Mouse (Mus musculus): ENCODE measurements around the gene Smarcc1. TPM values are rescaled to one million over a fixed set of nuclear protein-coding genes. Genes with fewer than 3 reads are reported as not detected.

The Smarcc1 gene
- total and polyA plus RNA-seq, 3 experiments: 35.5 to 488 (median 79.0) TPM

DNA sequence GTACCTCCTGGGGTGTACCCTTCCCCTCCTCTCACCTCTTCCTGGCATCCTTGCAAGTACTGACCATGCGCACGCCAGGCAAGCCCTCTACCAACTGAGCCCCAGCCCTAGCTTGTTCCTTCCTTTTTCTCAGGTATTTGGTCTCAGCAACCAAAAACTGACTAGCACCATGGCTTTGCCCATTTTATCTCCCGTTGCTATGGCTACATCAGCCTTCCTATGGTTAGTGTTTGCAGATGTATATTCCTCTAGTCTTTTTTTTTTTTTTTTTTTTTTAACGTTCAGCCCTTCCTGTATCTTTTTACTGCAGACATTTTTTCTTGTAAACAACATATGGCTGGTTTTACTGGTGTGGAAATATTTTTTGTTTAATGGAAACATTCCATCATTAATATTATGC is 156.0 kb downstream of the Smarcc1 start:
- peaks cover 8 to 9% of the 10 kb centered on the region in 2 experiments for H3K4me1 ChIP-seq (ENCODE audit: control insufficient read depth in 1 of 2, insufficient read depth in 2 of 2, low read length in 2 of 2)
- no peak overlapping the region for H3K27ac ChIP-seq (ENCODE audit: control insufficient read depth, low read depth, low read length)
- H3K4me3 ChIP-seq (ENCODE audit: control insufficient read depth in 1 of 2, insufficient read depth in 1 of 2, low read depth in 2 of 2, low read length in 2 of 2): no peak overlapping the region
- H3K36me3 ChIP-seq (ENCODE audit: control insufficient read depth in 1 of 2, insufficient read depth in 2 of 2, low read length in 2 of 2): peaks cover 0 to 3% of the 10 kb centered on the region in 2 experiments; a peak in 1 of 4 replicates
- no peaks in the 10 kb centered on the region for H3K27me3 ChIP-seq (ENCODE audit: control insufficient read depth in 1 of 2, insufficient read depth in 2 of 2, low read length in 2 of 2)
- H3K9ac ChIP-seq (ENCODE audit: control insufficient read depth, low read depth, low read length, poor library complexity, severe bottlenecking): no peak overlapping the region
- DNase-seq (ENCODE audit: low read depth, low spot score): peak; percentile 81
- H3K79me2 ChIP-seq (ENCODE audit: control insufficient read depth, insufficient read depth, low read length, poor library complexity): no peaks in the 10 kb centered on the region
- peak; percentile 98 for TF ChIP-seq ZNF384 (IDR thresholded peaks at IDR 0.05; ENCODE audit: low read depth, low read length)
- TF ChIP-seq ELF1 (IDR thresholded peaks at IDR 0.05; ENCODE audit: low read depth, low read length): peak; percentile 48; the same call in 1 of the 2 replicates
- TF ChIP-seq USF2 (IDR thresholded peaks at IDR 0.05; ENCODE audit: borderline replicate concordance in 1 of 2, insufficient read depth in 1 of 2, low read depth in 1 of 2, low read length in 2 of 2): no peak
- TF ChIP-seq GATA1 (IDR thresholded peaks at IDR 0.05; ENCODE audit: low read depth, low read length): peak; percentile 37; the same call in 1 of the 2 replicates
- no peak for TF ChIP-seq RCOR1 (IDR thresholded peaks at IDR 0.05; ENCODE audit: low read depth, low read length)
- no peaks in the 10 kb centered on the region for H3K9me3 ChIP-seq (replicated peaks; ENCODE audit: insufficient read depth, low read length)

DNA sequence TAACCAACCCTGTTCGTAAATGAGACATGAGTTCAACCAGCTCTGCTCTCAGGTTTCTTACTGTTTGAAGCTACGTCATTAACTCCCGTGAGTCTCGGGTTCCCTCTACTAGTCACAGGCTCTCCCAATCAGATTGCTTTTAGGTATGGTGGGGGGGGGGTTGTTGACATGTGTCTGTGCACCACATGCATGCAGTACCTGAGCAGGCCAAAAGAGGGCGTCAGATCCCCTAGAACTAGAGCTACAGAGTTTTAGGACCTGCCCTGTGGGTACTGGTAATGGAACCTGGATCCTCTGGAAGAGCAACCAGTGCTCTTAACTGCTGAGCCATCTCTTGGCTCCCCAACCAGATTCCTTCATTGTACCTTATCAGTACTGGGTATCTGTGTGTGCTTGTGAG is 158.4 kb downstream of the Smarcc1 start:
- peaks cover 0 to 3% of the 10 kb centered on the region in 2 experiments; a peak in 1 of 4 replicates for H3K36me3 ChIP-seq (ENCODE audit: control insufficient read depth in 1 of 2, insufficient read depth in 2 of 2, low read length in 2 of 2)
- H3K9ac ChIP-seq (ENCODE audit: control insufficient read depth, low read depth, low read length, poor library complexity, severe bottlenecking): no peak overlapping the region
- H3K27me3 ChIP-seq (ENCODE audit: control insufficient read depth in 1 of 2, insufficient read depth in 2 of 2, low read length in 2 of 2): no peaks in the 10 kb centered on the region
- no peaks in the 10 kb centered on the region for H3K79me2 ChIP-seq (ENCODE audit: control insufficient read depth, insufficient read depth, low read length, poor library complexity)
- no peak for TF ChIP-seq E2F4 (IDR thresholded peaks at IDR 0.05; ENCODE audit: borderline replicate concordance, low read depth, low read length)
- peak; percentile 35 to 42 (median 39) for TF ChIP-seq CTCF (IDR thresholded peaks at IDR 0.05 in 2 of 3, conservative IDR thresholded peaks at IDR 0.05 in 1 of 3; ENCODE audit: control insufficient read depth in 1 of 3, insufficient read depth in 1 of 3, low read depth in 2 of 3, low read length in 3 of 3, poor library complexity in 1 of 3, severe bottlenecking in 1 of 3)
- peak; percentile 30; the same call in 1 of the 2 replicates for TF ChIP-seq GATA1 (IDR thresholded peaks at IDR 0.05; ENCODE audit: low read depth, low read length)
- H3K9me3 ChIP-seq (replicated peaks; ENCODE audit: insufficient read depth, low read length): no peaks in the 10 kb centered on the region
- H3K4me1 ChIP-seq (ENCODE audit: control insufficient read depth in 1 of 2, insufficient read depth in 2 of 2, low read length in 2 of 2): peaks cover 8 to 9% of the 10 kb centered on the region in 2 experiments
- H3K27ac ChIP-seq (ENCODE audit: control insufficient read depth, low read depth, low read length): no peak overlapping the region
- H3K4me3 ChIP-seq (ENCODE audit: control insufficient read depth in 1 of 2, insufficient read depth in 1 of 2, low read depth in 2 of 2, low read length in 2 of 2): no peak overlapping the region
- DNase-seq (ENCODE audit: low read depth, low spot score): peak; percentile 25

DNA sequence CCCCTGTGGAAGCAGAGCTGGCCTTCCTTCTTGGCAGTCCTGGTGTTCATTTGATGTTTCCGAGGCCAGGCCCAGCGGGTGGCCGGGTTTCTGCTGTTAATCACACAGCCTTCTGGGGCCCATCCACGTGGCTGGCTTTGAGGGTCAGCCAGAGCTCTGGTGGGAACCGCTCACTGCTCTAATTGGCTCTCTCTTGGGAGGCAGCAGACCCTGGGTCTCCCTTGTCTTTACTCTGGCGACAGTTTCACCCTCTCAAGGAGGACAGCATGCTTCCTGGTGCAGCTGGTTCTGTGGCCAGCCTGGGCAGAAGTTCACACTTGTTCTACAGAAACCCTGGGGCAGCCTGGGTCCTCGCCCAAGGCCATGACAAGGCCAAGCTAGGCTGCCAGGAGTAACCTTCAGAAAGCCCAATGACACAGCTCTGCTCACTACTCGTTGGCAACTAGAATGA is 159.9 kb downstream of the Smarcc1 start:
- H3K4me3 ChIP-seq (ENCODE audit: control insufficient read depth in 1 of 2, insufficient read depth in 1 of 2, low read depth in 2 of 2, low read length in 2 of 2): no peak overlapping the region
- peaks cover 8 to 9% of the 10 kb centered on the region in 2 experiments for H3K4me1 ChIP-seq (ENCODE audit: control insufficient read depth in 1 of 2, insufficient read depth in 2 of 2, low read length in 2 of 2)
- H3K9me3 ChIP-seq (replicated peaks; ENCODE audit: insufficient read depth, low read length): no peaks in the 10 kb centered on the region
- DNase-seq (ENCODE audit: low read depth, low spot score): no peak
- peaks cover 0 to 3% of the 10 kb centered on the region in 2 experiments; a peak in 1 of 4 replicates for H3K36me3 ChIP-seq (ENCODE audit: control insufficient read depth in 1 of 2, insufficient read depth in 2 of 2, low read length in 2 of 2)
- no peak for TF ChIP-seq SMC3 (IDR thresholded peaks at IDR 0.05; ENCODE audit: low read depth, low read length)
- no peak for TF ChIP-seq BHLHE40 (IDR thresholded peaks at IDR 0.05; ENCODE audit: borderline replicate concordance, low read depth, low read length)
- TF ChIP-seq POLR2AphosphoS5 (IDR thresholded peaks at IDR 0.05; ENCODE audit: borderline replicate concordance, low read depth, low read length): no peak
- no peak for TF ChIP-seq TAL1 (IDR thresholded peaks at IDR 0.05; ENCODE audit: low read length)
- no peak for TF ChIP-seq KAT2A (conservative IDR thresholded peaks at IDR 0.05; ENCODE audit: low read depth, low read length)
- TF ChIP-seq MAZ (IDR thresholded peaks at IDR 0.05; ENCODE audit: low read depth, low read length): no peak
- TF ChIP-seq MAX (IDR thresholded peaks at IDR 0.05; ENCODE audit: low read length): no peak
- TF ChIP-seq MEF2A (IDR thresholded peaks at IDR 0.05; ENCODE audit: extremely low read depth, insufficient replicate concordance, low read depth, low read length, poor library complexity, severe bottlenecking): no peak
- no peak for TF ChIP-seq TBP (IDR thresholded peaks at IDR 0.05; ENCODE audit: low read depth, low read length)
- no peak for TF ChIP-seq GABPA (IDR thresholded peaks at IDR 0.05; ENCODE audit: low read depth, low read length)
- TF ChIP-seq RCOR1 (IDR thresholded peaks at IDR 0.05; ENCODE audit: low read depth, low read length): no peak
- no peak for TF ChIP-seq ZC3H11A (IDR thresholded peaks at IDR 0.05; ENCODE audit: low read depth, low read length)
- TF ChIP-seq JUND (IDR thresholded peaks at IDR 0.05; ENCODE audit: low read depth, low read length): no peak
- no peak for TF ChIP-seq MXI1 (IDR thresholded peaks at IDR 0.05; ENCODE audit: low read depth, low read length)
- no peak for TF ChIP-seq SIN3A (IDR thresholded peaks at IDR 0.05; ENCODE audit: low read length)
- TF ChIP-seq USF1 (IDR thresholded peaks at IDR 0.05; ENCODE audit: low read depth, low read length): no peak
- TF ChIP-seq CTCF (IDR thresholded peaks at IDR 0.05 in 2 of 3, conservative IDR thresholded peaks at IDR 0.05 in 1 of 3; ENCODE audit: control insufficient read depth in 1 of 3, insufficient read depth in 1 of 3, low read depth in 2 of 3, low read length in 3 of 3, poor library complexity in 1 of 3, severe bottlenecking in 1 of 3): no peak
- TF ChIP-seq POLR2A (IDR thresholded peaks at IDR 0.05; ENCODE audit: control insufficient read depth in 1 of 2, insufficient read depth in 1 of 2, low read depth in 1 of 2, low read length in 2 of 2, poor library complexity in 1 of 2): no peak
- TF ChIP-seq GATA1 (IDR thresholded peaks at IDR 0.05; ENCODE audit: low read depth, low read length): no peak
- H3K9ac ChIP-seq (ENCODE audit: control insufficient read depth, low read depth, low read length, poor library complexity, severe bottlenecking): no peak overlapping the region
- H3K79me2 ChIP-seq (ENCODE audit: control insufficient read depth, insufficient read depth, low read length, poor library complexity): no peaks in the 10 kb centered on the region
- no peaks in the 10 kb centered on the region for H3K27me3 ChIP-seq (ENCODE audit: control insufficient read depth in 1 of 2, insufficient read depth in 2 of 2, low read length in 2 of 2)
- no peak overlapping the region for H3K27ac ChIP-seq (ENCODE audit: control insufficient read depth, low read depth, low read length)
